Mouse (Mus musculus) gastrocnemius, postnatal 14 days (tissue): Measurements from ENCODE around the gene Eef1akmt2. TPM values are rescaled to one million over a fixed set of nuclear protein-coding genes. Genes with fewer than 3 reads are reported as not detected.

Source experiments
- DNase-seq: peaks from one replicate; pipeline ENCODE4 v3.0.0; 2021; ENCODE audit warnings: mixed read lengths
- intact Hi-C: fragments of 180-260 bp; cut with DNase I; formaldehyde crosslinking; loops from one replicate; pipeline ENCODE4 v1.15.1; 2025; ENCODE audit warnings: low total_unique reads
- total RNA-seq, 2 experiments: library from RNA; stranded (reverse); gene quantifications; 2 replicates each; pipeline ENCODE4 v1.2.3; 2021

The Eef1akmt2 gene
- total RNA-seq, 2 experiments from 2014 or later: 7.5 to 7.8 TPM

DNA sequence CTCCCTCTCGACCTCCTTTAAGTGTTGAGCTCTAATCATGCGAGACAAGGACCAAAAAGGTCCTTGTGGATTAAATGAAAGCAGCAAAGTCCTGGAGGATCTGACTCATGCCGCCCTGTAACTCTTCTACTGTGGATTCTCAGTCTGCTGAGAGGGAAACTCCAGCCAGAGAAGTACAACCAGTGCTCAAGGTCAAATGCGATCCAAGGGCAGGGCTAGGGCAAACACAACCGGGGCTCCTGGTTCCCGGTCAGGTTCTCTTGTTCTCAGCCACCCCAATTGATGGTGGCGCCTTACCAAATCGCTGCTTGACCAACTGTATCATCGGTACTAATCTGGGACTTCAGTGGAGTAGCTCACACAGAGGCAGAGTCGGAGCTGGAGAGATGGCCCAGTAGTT lies 51.6 kb downstream of the Eef1akmt2 start:
- no peak for DNase-seq
- intact Hi-C loops: no loop called here

DNA sequence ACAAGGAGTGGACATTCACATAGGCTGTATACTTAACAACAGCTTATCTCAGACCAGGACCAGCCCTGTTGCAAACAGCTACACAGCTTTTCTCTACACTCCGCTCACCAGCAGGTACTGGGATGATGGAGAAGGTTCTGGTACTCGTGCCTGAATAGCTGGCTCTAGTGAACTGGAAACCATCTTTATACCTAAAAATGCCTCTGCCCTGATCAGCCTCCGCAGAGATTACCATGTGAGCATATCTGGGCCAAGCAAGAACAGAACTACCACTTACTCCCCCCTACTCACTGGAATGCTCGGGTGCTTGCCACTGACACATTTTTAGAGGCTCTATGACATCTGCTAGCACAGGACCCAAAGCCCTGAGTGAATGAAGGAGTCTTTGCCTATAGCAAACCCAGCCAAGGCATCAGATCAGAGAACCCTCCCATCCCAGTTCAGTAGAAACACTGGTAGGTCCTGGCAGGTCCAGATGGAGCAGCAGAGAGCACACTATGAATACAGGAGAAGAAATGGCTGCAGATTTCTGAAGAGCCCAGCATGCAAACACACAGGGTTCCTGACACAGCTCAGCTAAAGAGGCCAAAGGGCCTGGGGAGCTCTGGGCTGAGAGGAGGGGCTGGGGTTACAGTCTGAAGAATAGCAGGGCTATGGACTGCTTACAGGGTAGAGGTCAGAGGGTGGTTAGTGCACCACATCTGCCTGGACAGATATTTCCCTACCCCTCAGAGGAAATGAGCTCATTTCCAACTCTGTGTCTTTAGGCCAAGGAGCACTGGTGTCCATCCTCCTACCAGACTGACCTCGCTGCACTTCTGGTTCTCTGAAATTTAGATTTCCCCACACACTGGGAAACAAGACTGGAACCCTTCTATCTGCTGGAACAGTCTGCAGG lies 53.1 kb downstream of the Eef1akmt2 start:
- intact Hi-C loops: no loop called here

DNA sequence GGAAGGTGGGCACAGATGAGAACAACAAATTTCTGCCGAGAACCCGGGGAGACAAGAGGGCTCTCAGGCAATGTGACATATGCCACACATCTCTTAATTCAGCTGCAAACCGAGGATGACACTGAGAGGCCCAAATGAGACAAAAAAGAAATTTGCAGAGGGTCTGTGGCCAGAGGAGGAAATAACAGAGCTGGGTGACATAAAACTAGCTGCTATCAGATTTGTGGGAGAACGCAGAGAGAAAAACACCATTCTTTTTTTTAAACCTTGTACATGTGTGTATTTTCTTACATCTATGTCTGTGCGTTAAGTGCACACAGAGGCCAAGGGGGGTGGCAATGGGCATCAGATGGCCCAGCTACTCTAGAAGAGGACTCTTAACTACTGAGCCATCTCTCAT lies 57.3 kb downstream of the Eef1akmt2 start:
- intact Hi-C loops: no loop called here
- DNase-seq: peak; percentile 0

More for the DNA sequence above, 53.1 kb downstream of the Eef1akmt2 start:
- DNase-seq: no peak

DNA sequence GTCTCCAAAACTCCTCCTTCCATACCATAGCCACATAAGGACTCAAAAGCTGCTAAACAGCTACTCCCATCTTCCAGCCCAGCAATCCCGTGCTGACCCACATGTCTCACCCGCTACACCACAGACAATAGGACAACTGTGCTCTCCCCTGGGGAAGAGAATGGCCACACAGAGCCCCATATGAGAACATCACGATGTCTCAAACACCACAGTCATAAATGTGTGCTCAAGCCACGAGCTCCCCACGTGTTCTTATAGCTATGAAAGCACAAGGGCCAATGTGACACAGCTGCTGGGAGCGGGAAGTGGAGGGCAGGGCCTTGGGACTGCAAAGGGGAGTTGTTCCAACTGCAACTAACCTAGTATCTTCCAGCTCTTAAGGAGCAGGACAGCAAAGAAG lies 59.0 kb downstream of the Eef1akmt2 start:
- peak; percentile 33 for DNase-seq
- intact Hi-C loops: no loop called here

DNA sequence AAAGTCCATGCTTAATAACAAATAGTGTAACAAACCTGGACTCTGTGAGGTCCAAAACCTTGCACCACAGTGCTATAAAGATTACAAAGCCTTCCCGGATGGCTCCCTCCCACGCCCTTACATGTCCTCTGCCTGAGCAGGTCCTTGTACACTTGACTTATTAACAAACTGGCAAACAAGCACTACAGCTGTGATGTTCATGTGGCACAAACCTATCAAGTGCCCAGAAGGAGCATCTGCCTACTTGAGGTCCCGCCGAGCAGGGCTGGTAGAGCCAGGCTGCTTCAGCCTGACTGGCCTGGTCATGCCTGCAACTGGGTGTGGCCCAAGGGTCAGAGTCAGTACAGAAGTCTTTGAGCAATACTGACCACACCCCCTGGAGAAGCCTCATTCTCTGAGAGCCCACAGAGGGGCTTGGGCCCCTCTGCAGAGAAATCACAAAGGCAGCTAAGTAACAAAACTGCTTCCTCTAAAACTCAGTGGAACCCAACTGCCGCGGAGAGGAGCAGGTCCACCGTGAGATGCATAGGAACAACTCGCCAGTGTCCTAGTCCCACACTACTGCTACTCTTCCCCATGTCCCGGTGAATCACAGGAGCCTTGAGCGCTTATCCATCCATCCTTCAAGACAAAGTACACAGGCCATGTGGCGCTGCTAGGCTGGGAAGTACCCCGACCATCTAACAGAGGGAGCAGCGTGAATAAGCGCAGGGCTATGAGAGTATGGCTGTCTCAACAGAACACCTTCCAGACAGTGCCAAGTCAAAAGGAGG lies 61.8 kb downstream of the Eef1akmt2 start:
- intact Hi-C loops: no loop called here
- peak; percentile 55 for DNase-seq

DNA sequence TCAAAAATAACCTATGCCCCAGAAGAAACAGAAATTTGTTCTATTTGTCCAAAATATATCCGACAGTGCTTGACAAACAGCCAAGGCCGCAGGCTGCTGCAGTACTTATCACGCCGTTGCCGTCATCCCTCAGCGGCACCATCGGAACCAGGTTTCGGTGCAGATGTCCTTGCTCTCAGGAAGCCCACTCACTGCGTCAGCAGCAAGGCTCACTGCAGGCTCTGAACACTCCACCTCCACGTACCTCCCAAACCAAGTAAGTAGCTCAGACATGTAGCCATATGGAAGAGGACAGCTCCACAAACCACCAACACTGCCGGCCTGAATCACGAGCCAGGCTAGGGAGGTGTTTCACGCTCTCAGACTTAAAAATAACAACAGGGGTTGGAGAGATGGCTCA lies 63.6 kb downstream of the Eef1akmt2 start:
- no peak for DNase-seq
- intact Hi-C loops: no loop called here

DNA sequence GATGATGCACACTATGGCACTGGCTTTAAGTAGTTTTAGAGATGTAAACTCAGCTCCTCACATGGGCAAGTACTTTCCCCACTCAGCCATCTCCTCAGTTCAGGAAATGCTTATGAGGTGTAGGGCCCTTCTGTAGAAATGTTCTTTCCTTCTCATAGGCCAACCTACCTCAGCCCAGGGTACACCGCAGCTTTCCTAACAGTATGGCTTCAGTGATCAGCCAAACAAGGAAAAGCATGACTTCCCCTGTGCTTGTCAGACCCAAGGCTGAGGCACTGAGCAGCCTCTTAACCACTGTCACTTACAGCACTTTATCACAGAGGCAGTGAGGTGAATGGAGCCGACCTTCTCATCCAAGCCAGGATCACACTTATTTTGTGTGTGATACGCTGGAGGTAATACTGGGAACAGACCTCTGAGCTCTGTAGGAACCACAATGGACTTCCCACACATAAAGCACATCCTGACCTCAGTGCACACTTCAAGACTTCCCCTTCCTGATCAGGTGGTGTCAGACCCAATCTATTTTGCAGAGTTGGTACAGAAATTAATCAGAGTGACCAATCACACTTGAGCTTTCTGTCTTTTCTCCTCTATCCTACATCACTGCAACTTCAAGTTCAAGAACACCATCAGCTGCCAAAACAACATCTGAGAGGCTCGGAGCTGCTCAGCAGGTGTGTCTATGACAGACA lies 64.8 kb downstream of the Eef1akmt2 start:
- no peak for DNase-seq
- intact Hi-C loops: no loop called here

DNA sequence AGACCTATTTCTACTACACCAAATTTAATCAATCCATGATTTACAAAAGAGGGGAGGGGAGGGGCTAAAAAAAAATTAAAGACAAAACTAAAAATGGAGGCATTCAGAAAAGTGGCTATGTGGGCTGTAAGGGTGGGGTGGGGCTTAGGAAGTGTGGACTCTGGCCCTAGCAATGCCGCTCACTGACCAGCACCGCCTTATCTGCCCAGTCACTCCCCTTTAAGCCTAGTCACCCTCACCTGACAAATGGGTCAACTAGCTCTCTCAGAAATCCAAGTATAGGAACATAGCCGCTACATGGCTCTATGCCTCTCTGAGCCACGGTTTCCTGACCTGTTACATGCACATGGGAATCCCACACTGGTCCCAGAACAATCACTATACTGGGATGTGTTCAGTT lies 65.5 kb downstream of the Eef1akmt2 start:
- intact Hi-C loops: no loop called here
- no peak for DNase-seq

DNA sequence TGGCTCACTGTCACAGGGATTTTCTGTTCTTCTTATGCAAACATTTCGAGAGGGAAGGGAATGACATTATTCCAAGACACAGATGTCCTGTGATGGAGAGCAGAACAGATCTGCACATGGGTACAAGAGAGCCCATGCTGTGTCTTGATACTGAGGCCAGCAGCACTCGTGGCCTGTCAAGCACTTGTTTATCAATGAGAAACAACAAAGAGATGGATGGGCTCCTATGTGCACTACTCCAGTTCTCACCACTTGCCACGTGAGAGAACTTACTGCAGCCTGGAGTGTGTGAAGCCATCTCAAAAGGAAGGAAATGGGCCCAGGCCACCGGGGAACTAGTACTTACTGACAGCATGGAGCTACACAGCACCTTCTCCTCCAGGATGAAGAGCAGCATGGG lies 66.0 kb downstream of the Eef1akmt2 start:
- DNase-seq: no peak
- intact Hi-C loops: no loop called here

DNA sequence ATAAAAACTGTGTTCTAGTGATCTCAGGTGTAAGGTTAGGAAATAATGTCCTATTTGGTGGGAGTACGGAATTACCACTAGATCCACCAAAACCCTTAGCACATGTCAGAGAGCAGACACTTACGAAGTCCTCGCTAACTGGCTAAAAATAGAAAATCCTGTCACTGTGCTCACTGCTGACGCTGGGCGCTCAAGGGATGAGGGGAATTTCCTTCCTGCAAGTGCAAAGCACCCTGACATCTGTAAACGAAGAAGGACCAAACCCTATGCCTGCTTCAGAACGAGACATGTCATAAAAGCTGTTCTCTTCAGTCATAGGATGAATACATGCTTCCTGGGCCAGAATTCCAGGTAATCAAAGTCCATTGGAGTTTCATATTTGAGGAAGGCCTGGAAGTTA lies 66.5 kb downstream of the Eef1akmt2 start:
- no peak for DNase-seq
- intact Hi-C loops: no loop called here

DNA sequence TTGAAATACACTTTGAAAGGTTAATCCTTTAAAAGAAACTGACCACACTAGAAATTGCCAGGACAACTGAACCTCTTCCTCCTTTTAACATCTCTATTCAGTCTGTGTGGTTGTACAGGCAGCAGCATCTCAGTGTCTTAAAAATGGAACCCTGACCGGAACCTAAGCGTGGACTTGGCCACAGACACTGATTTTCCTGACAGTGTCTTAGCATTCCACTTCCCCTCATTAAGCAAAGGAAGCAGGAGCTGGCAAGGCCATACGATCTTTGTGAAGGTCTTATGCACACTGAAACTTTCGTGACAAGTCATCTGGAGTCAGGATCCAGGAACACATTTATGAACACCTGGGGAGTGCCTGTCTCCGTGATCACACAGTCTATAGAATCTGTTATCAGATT lies 68.4 kb downstream of the Eef1akmt2 start:
- no peak for DNase-seq

DNA sequence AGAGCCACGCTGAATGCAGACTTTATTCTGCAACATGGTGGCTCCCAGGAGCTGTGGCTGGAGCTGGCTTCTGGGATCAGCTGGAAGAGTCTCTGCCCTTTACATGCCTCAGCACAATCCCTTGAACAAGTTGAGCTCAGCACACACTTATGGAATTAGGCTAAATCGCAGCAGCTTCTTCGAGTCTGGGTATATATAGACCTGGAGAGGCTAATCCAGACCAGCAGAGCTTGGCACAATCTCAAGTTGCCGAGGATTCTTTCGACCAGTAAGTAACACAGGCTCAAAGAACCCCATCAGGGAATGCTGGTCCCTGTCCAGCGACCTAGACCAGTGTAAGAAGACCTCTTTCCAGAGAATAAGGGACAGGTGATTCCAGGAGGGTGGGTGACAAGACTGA lies 70.6 kb downstream of the Eef1akmt2 start:
- intact Hi-C loops: no loop called here
- DNase-seq: no peak

More for the DNA sequence above, 68.4 kb downstream of the Eef1akmt2 start:
- intact Hi-C loops: no loop called here

DNA sequence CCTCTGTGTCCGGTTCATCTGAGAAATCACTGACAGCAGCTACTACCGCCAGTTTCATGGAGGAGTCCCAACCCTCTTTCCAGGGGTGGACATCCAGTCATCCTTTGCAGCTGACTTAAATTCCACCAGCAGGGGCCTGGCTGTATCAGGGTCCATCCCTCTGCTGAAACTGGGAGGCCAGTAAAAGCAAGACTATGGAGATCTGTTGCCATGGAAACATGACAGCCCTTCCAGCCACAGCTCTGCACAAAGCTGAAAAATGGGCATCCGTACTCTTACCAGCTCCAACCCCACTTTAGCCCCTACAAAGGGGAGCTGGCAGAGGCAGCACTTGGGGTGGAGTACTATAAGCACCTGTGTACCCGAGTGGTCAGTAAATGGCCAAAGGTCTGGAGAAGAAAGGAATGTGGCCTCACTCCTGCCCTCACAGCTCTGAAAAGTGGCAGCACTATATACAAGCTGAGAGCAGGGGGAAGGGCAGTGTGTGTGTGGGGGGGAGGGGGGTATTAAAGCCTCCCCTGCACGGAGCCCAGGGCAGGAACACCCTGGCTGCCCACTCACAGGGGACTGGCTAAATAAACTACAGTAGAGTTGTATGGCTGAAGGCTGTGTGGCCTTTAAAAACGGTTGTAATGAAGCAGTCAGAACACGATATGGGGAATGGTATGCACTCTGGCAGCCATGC lies 71.2 kb downstream of the Eef1akmt2 start:
- no peak for DNase-seq
- intact Hi-C loops: no loop called here

DNA sequence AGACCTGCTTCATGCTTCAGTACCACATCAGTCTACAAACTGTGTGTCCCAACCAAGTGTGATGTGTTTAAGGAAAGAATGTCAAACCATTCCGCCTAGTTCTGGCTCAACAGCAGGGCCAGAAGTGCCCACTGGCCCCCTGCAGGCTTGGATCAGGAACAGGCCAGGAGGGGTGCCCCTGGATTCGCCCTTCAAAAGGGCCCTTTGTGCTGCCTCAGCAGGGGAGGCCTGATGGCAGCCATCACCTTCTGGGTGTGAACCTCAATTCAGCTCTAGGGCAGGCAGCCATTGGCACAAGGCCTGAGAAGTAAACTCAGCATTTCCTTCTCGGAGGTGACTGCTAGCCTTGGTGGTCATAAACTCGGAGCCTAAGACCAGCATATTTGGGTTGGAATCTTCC lies 71.9 kb downstream of the Eef1akmt2 start:
- intact Hi-C loops: no loop called here
- DNase-seq: peak; percentile 60

DNA sequence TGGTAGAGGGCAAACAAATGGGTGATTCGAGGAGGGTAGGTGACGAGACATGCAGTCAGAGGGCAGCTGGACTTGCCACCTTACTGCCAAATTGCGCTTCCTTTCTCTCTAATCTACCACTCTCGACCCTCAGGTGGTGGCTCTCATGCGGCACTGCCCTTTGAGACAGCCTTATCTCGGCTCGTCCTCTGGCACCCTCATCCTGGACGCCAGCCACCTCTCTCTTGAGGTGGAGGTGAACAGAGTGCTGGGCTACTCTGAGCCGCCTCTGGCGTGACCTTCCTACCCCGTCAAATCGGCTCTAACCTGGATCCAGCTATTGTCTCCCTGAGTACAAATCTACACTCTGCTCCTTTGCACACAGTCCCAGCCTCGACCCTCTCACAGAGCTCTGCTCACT lies 73.8 kb downstream of the Eef1akmt2 start:
- intact Hi-C loops: no loop called here
- DNase-seq: no peak

DNA sequence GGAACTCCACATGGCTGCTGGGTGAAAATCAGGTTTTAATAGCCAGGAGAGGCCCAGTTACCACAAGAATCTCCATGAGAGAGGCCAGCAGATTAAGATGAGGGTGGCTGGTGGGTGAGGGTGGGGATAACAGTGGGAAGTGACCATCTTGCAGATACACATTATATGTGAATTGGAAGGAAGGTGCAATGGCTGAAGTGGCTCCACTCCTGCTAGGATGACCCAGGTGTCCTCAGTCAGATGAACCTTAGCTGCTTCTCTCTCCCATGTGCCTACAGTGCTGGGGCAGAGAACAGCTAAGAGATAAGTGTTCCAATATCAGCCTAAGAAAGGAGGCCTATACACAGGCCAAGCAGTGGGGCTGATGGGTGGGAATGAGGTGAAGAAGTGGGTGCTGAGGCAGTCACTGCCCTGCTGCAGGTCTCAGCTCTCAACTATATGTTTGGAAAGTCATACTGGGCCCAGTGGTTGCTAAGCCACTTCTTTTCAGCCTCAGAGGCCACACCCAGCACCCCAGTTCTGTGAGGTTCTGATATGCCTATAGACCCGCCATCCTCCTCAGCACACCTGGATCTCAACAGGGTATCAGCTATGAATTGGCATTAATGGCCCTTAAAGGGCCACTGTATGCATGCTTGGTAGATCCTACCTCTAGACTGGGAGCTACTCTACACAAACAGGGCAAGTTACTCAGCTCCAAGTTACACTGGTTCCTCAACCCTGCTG lies 74.6 kb downstream of the Eef1akmt2 start:
- intact Hi-C loops: no loop called here
- DNase-seq: no peak
